Mouse (Mus musculus) heart, postnatal 0 days (tissue): ENCODE results near the gene Phb2.

Source experiments
- CTCF ChIP-seq: IDR thresholded peaks from 2 replicates; pipeline ENCODE4 v1.5.1; 2016; ENCODE audit warnings: antibody characterized with exemption, control low read depth, low read depth
- EP300 ChIP-seq: IDR thresholded peaks from 2 replicates; pipeline ENCODE4 v1.6.1; 2016; ENCODE audit warnings: antibody characterized with exemption, low read depth

DNA sequence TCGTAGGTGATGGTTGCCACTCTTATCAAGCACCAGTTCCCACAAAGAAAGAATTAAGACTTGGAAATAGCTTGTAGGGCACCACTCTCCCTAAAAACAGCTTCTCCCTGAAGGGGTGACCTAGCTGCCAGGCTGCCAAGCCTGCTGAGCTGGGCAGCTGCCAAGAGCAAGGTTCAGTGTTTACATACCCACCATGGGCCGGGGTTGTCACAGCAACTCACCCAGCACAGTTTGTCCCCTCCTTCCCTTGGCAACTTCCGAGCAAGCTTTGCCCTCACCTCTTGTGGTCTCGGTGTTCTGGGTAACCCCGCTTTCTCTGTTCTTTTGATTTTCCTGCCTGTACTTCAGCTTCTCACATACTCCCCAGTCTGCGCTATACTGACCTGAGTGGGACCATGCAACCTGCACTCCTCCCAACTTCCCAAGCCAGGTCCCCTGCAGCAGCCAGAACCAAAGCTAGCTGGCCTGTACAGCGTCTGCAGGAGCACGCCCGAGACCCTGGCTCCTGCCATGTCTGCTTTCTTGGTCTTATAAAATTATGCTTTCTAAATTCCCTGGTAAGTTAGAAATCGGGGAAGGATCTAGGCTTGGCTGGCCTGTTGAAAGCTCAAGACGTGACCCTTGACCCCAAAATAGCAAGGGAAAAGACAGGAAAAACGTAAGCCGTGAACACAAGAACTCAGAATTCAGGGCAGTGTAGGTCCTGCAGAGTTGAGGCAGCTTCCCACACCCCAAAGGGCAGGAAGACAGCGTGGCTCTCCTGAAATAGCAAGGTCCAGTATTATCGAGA, 17.8 kb upstream of the Phb2 start:
- TF ChIP-seq CTCF, result no peak
- no peak for TF ChIP-seq EP300
